Comparison of ENCODE assay signal across 8 mouse cellular contexts in genomic region chr16:28517596-28518524, GRCm38 (mm10).
DNase-seq lines count a peak whose midpoint lies in the region; TF ChIP-seq lines count a peak whose summit lies in the region.

No protein-coding gene starts in this region.

- peak overlapping the region; percentile 56 for H3K27ac ChIP-seq in left cerebral cortex, adult 2 months

- DNase-seq in adipocyte (ENCODE audit: low spot score): peak; percentile 64
- DNase-seq in cerebellum, postnatal 36 days: peak; percentile 82 to 91
- peak; percentile 24 for DNase-seq in gastrocnemius, adult 8-10 months (ENCODE audit: low spot score in 2 of 2)
- DNase-seq in hindlimb bud, embryonic 11.5 days (ENCODE audit: extremely low spot score, low read depth, low spot score): peak; percentile 50
- peak; percentile 83 to 86 for DNase-seq in left cerebral cortex, adult 2 months (ENCODE audit: extremely low spot score in 1 of 2, low spot score in 2 of 2)
- peak; percentile 49 to 65 for DNase-seq in lung, postnatal 4 days
- DNase-seq in right cerebral cortex, adult 18-20 months: peak; percentile 86
- no peak for DNase-seq in T-cell, adult 2 months (ENCODE audit: low spot score)

- intact Hi-C loops in left cerebral cortex, adult 2 months (cut with DNase I): loop anchor here (2.0 to 5.0 kb wide), 3 partner anchors 74 to 274 kb away; no protein-coding TSS in a partner anchor

- H3K4me3 ChIP-seq in left cerebral cortex, adult 2 months: peak overlapping the region; percentile 49

- no peak; the same call in none of the 2 replicates for TF ChIP-seq CTCF in left cerebral cortex, adult 2 months (IDR thresholded peaks at IDR 0.05)
